ENCODE assay signal across 27 mouse cellular contexts in genomic region chr7:120942506-120942905, GRCm38 (mm10). TPM values are rescaled to one million over a fixed set of nuclear protein-coding genes. Genes with fewer than 3 reads are reported as not detected.
DNase-seq lines count a peak whose midpoint lies in the region; ATAC-seq lines count a peak whose summit lies in the region.
"Had no signal": no experiment of that assay in that cellular context is flagged by ENCODE, and none has a peak within 500 bp of the region (broad histone marks: within the 10 kb centered on the region; RNA-seq: fewer than 3 reads in every experiment).

No protein-coding gene starts in this region.

- H3K9ac ChIP-seq in limb, embryonic 15.5 days, result 0 out of 2 replicates have a peak overlapping the region, but pooled peaks have one; percentile 10
- H3K9ac ChIP-seq: embryonic facial prominence, embryonic 15.5 days; forebrain, postnatal 0 days; hindbrain, embryonic 12.5 days; hindbrain, embryonic 15.5 days had no signal

- DNase-seq in kidney, adult 11 months, result peak; percentile 29
- no peak for DNase-seq in kidney, postnatal 10 days
- DNase-seq in kidney, adult 9 months, result peak; percentile 61
- DNase-seq in kidney, postnatal 4 days, result no peak
- DNase-seq in limb, embryonic 10.5 days (ENCODE audit: low spot score), result no peak
- peak; percentile 14 to 37 for DNase-seq in kidney, postnatal 25 days
- DNase-seq: adrenal gland, postnatal 10 days; adrenal gland, postnatal 36 days; B cell, adult 2 months; cerebellum, adult 18-20 months; cerebellum, adult 9-10 months; cerebellum, postnatal 25 days; embryo, embryonic 11 days; forebrain, postnatal 0 days; gastrocnemius, adult 2 months; gastrocnemius, postnatal 14 days; heart, adult 11 months had no signal

- 0 out of 2 replicates have a peak, but pooled peaks cover 4% of the 10 kb centered on the region for H3K4me1 ChIP-seq in limb, embryonic 15.5 days
- no peaks in the 10 kb centered on the region for H3K4me1 ChIP-seq in limb, embryonic 10.5 days
- H3K4me1 ChIP-seq: embryonic facial prominence, embryonic 15.5 days; hindbrain, embryonic 12.5 days; hindbrain, embryonic 15.5 days had no signal

- ATAC-seq in limb, embryonic 15.5 days (ENCODE audit: insufficient number of reproducible peaks, low FRiP score, low TSS enrichment, low read depth), result no peak
- ATAC-seq: forebrain, embryonic 14.5 days; forebrain, postnatal 0 days; Patski had no signal

- no peaks in the 10 kb centered on the region for H3K27me3 ChIP-seq in limb, embryonic 15.5 days
- H3K27me3 ChIP-seq in limb, embryonic 10.5 days (ENCODE audit: low read depth, poor library complexity, severe bottlenecking), result no peaks in the 10 kb centered on the region
- H3K27me3 ChIP-seq: CH12.LX; embryonic facial prominence, embryonic 15.5 days; hindbrain, embryonic 12.5 days; hindbrain, embryonic 15.5 days; Patski had no signal

- H3K4me3 ChIP-seq in limb, embryonic 15.5 days, result no peak overlapping the region
- no peak overlapping the region for H3K4me3 ChIP-seq in limb, embryonic 10.5 days
- H3K4me3 ChIP-seq: embryonic facial prominence, embryonic 15.5 days; gastrocnemius, adult 2 months; hindbrain, embryonic 12.5 days; hindbrain, embryonic 15.5 days had no signal

- H3K27ac ChIP-seq in limb, embryonic 15.5 days, result no peak overlapping the region
- H3K27ac ChIP-seq in limb, embryonic 10.5 days, result no peak overlapping the region
- H3K27ac ChIP-seq: embryonic facial prominence, embryonic 15.5 days; gastrocnemius, adult 2 months; hindbrain, embryonic 12.5 days; hindbrain, embryonic 15.5 days had no signal

- H3K36me3 ChIP-seq in limb, embryonic 15.5 days, result peaks cover 73% of the 10 kb centered on the region
- H3K36me3 ChIP-seq in limb, embryonic 10.5 days, result peaks cover 91% of the 10 kb centered on the region

- no peak overlapping the region for H3K4me2 ChIP-seq in limb, embryonic 15.5 days
- H3K4me2 ChIP-seq: embryonic facial prominence, embryonic 15.5 days; heart, embryonic 11.5 days; hindbrain, embryonic 12.5 days; hindbrain, embryonic 15.5 days had no signal

- H3K9me3 ChIP-seq in limb, embryonic 15.5 days, result no peaks in the 10 kb centered on the region
- H3K9me3 ChIP-seq in limb, embryonic 10.5 days (replicated peaks), result no peaks in the 10 kb centered on the region
- H3K9me3 ChIP-seq: embryonic facial prominence, embryonic 15.5 days; G1E; hindbrain, embryonic 12.5 days; hindbrain, embryonic 15.5 days had no signal

- 56% methylated on average over 1 of the region's 1 CpGs for WGBS in limb, embryonic 15.5 days
- 94% methylated on average over 1 of the region's 1 CpGs for WGBS in limb, embryonic 10.5 days

RNA-seq across cellular contexts. Expression of gene Polr3e, which starts 25.0 kb away (rescaled TPM):
- 38.4 and 38.6 TPM in 2 replicates for polyA plus RNA-seq in limb, embryonic 15.5 days (2015; fragmentation: Nextera tagmentation; extraction: Ambion mirVana)
- 46.1 and 50.7 TPM in 2 replicates for polyA plus RNA-seq in limb, embryonic 10.5 days (2016; fragmentation: Nextera tagmentation; extraction: Ambion mirVana)

RNA-seq across cellular contexts. Expression of gene Cdr2, which starts 39.6 kb away (rescaled TPM):
- 12.4 and 16.2 TPM in 2 replicates for polyA plus RNA-seq in limb, embryonic 15.5 days (2015; fragmentation: Nextera tagmentation; extraction: Ambion mirVana)
- polyA plus RNA-seq in limb, embryonic 10.5 days (2016; fragmentation: Nextera tagmentation; extraction: Ambion mirVana), result 11.5 and 12.8 TPM in 2 replicates

RNA-seq across cellular contexts. Expression of gene Mfsd13b, which starts 39.8 kb away (rescaled TPM):
- 0.22 and 0.46 TPM in 2 replicates for polyA plus RNA-seq in limb, embryonic 15.5 days (2015; fragmentation: Nextera tagmentation; extraction: Ambion mirVana)
- 0.13 and 0.20 TPM in 2 replicates for polyA plus RNA-seq in limb, embryonic 10.5 days (2016; fragmentation: Nextera tagmentation; extraction: Ambion mirVana)
- polyA plus RNA-seq: embryonic facial prominence, embryonic 11.5 days; G1E; hindbrain, embryonic 12.5 days had no signal

Comparison
In these comparisons a context has a peak if more than half of its experiments do, and no peak if none do; other contexts are left out.
1. DNase-seq: peak in kidney, adult 11 months (single experiment), kidney, adult 9 months (single experiment) and kidney, postnatal 25 days (2 of 2); none in kidney, postnatal 10 days (single experiment), kidney, postnatal 4 days (0 of 2) and limb, embryonic 10.5 days (single experiment).